Mouse (Mus musculus) bone marrow macrophage, adult 2 months (primary cell): ENCODE results near the gene Mrps5. TPM values are rescaled to one million over a fixed set of nuclear protein-coding genes. Genes with fewer than 3 reads are reported as not detected.
"Not testable (repeated sequence)": the region's sequence is repeated elsewhere in the genome, so short reads cannot be mapped to it uniquely, and the experiment has no call there.

ENCODE experiments used
- H3K27ac ChIP-seq: 2 replicates; pipeline ENCODE4 v1.5.1; 2012; ENCODE audit warnings: low read depth, low read length; ENCODE audit not compliant: insufficient read depth
- H3K4me1 ChIP-seq: 2 replicates; pipeline ENCODE4 v1.6.1; 2012; ENCODE audit warnings: low read length; ENCODE audit not compliant: control insufficient read depth, insufficient read depth
- H3K4me3 ChIP-seq: 2 replicates; pipeline ENCODE4 v1.5.1; 2012; ENCODE audit warnings: mild to moderate bottlenecking, low read length, moderate library complexity; ENCODE audit not compliant: insufficient read depth
- CTCF ChIP-seq: IDR thresholded peaks from 2 replicates; pipeline ENCODE4 v1.5.1; 2012; ENCODE audit warnings: low read depth, mild to moderate bottlenecking, low read length, moderate library complexity
- POLR2A ChIP-seq: IDR thresholded peaks from 2 replicates; pipeline ENCODE4 v1.6.1; 2012; ENCODE audit warnings: mild to moderate bottlenecking, low read depth, low read length, borderline replicate concordance
- polyA plus RNA-seq: library from polyadenylated mRNA; stranded (reverse); fragments of >200 nt; gene quantifications from 2 replicates; pipeline ENCODE4 v1.2.4, GENCODE M21; 2012; ENCODE audit not compliant: missing spikeins, insufficient read depth, insufficient read length

The Mrps5 gene
- polyA plus RNA-seq, 1 experiment: 50.9 TPM

GRCm38 (mm10) chr2:127559070-127559966 lies 27.7 kb upstream of the Mrps5 start:
- H3K4me3 ChIP-seq: no peak overlapping the region
- TF ChIP-seq POLR2A (no peak), CTCF (peak; percentile 79)
- no peaks in the 10 kb centered on the region for H3K4me1 ChIP-seq
- H3K27ac ChIP-seq: no peak overlapping the region

GRCm38 (mm10) chr2:127573322-127573721 lies 13.7 kb upstream of the Mrps5 start:
- Histone ChIP-seq H3K4me1 (no peaks in the 10 kb centered on the region), H3K4me3 (no peak overlapping the region), H3K27ac (no peak overlapping the region)
- TF ChIP-seq CTCF (no peak), POLR2A (no peak)

GRCm38 (mm10) chr2:127584436-127584858 lies 2.6 kb upstream of the Mrps5 start:
- Histone ChIP-seq H3K4me3 (peak overlapping the region; percentile 65), H3K27ac (no peak overlapping the region), H3K4me1 (peaks cover 25% of the 10 kb centered on the region)
- TF ChIP-seq POLR2A (no peak), CTCF (no peak)

- Histone ChIP-seq H3K4me3 (peak overlapping the region; percentile 78), H3K27ac (no peak overlapping the region), H3K4me1 (peaks cover 38% of the 10 kb centered on the region)
- no peak for TF ChIP-seq CTCF
- TF ChIP-seq POLR2A: no peak
Measured at GRCm38 (mm10) chr2:127587514-127587844, 457 bp downstream of the Mrps5 start.

- no peak overlapping the region for H3K27ac ChIP-seq
- peak overlapping the region; percentile 78; the same call in 1 of the 2 replicates for H3K4me3 ChIP-seq
- H3K4me1 ChIP-seq: peaks cover 34% of the 10 kb centered on the region
- TF ChIP-seq CTCF (no peak), POLR2A (no peak)
Measured at GRCm38 (mm10) chr2:127588897-127589296, 1.9 kb downstream of the Mrps5 start.

DNA sequence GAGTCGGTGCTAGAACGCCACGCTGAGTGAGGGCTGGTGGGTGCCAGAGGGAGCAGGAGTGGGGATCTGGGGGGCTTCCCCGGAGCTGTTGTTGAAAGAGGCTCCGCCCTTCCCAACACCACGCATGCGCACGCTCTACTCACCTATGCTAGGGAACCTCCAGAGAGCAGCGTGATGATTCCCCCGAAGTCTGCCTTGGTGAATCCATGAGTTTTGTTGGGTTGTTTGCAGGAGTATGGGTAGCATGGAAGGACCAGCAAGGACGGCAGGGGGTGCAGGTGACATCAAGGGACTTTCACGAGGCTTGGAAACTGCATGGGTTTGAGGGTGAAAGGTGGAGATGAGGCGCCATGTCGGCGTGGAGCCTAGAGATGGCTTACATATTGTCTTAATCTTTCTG lies 3.2 kb downstream of the Mrps5 start:
- TF ChIP-seq CTCF (no peak), POLR2A (no peak)
- Histone ChIP-seq H3K4me1 (peaks cover 31% of the 10 kb centered on the region), H3K4me3 (peak overlapping the region; percentile 8), H3K27ac (no peak overlapping the region)

DNA sequence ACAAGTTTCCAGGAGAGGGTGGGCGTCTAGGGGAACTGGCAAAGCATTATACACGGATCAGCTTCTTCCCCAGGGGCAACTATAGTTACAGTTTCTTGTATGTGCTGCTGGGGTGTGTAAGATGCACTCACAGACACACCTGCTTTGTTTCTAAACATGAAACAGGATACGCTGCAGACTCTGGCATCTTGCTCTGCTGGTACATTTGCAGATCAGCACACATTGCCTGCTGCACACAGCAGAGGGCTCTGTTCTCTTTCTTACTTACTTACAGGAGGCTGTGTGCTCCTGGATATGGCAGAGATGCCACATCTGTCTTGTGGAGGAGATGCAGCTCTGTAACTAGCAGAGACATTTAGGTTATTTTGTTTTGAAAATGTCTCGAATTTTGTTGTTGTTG lies 3.8 kb downstream of the Mrps5 start:
- no peak for TF ChIP-seq CTCF
- TF ChIP-seq POLR2A: no peak
- no peak overlapping the region for H3K27ac ChIP-seq
- peaks cover 31% of the 10 kb centered on the region for H3K4me1 ChIP-seq
- no peak overlapping the region for H3K4me3 ChIP-seq

- not testable (repeated sequence) for H3K4me1 ChIP-seq, H3K4me3 ChIP-seq, H3K27ac ChIP-seq
Measured at GRCm38 (mm10) chr2:127603383-127603782, 16.4 kb downstream of the Mrps5 start.

- TF ChIP-seq POLR2A (no peak), CTCF (no peak)
- Histone ChIP-seq H3K4me3 (no peak overlapping the region), H3K27ac (no peak overlapping the region), H3K4me1 (no peaks in the 10 kb centered on the region)
Measured at GRCm38 (mm10) chr2:127605203-127605602, 18.2 kb downstream of the Mrps5 start.

GRCm38 (mm10) chr2:127608234-127608633 lies 21.2 kb downstream of the Mrps5 start:
- Histone ChIP-seq H3K27ac (no peak overlapping the region), H3K4me1 (no peaks in the 10 kb centered on the region), H3K4me3 (no peak overlapping the region)
- TF ChIP-seq POLR2A: no peak
- no peak; the same call in 1 of the 2 replicates for TF ChIP-seq CTCF

DNA sequence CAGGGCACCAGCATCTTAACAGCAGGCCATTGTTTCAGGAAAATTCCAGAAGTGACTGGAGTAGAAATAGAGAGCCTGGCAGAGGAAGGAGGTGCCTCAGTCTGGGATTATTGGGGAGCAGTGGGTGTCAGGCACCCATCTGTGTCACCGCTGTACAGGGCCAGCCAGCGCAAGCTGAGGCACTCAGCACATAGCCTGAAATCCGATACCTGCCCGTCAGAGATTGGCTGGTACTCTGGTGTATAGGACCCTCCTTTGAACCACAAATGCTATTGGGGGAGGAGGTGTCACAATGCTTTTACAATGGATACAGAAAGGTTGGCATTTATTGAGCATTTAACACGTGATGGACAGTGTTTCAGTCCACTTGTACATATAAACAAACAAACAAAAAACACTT lies 22.0 kb downstream of the Mrps5 start:
- TF ChIP-seq POLR2A (no peak), CTCF (no peak)
- Histone ChIP-seq H3K27ac (no peak overlapping the region), H3K4me3 (no peak overlapping the region), H3K4me1 (no peaks in the 10 kb centered on the region)
